11 mouse cellular contexts compared by ENCODE assay signal in genomic region chr2:142554851-142555250, GRCm38 (mm10).
DNase-seq lines count a peak whose midpoint lies in the region; ATAC-seq lines count a peak whose summit lies in the region.
"Had no signal": no experiment of that assay in that cellular context is flagged by ENCODE, and none has a peak within 500 bp of the region (broad histone marks: within the 10 kb centered on the region; RNA-seq: fewer than 3 reads in every experiment).

No protein-coding gene starts in this region.

- no peaks in the 10 kb centered on the region for H3K9me3 ChIP-seq in forebrain, embryonic 13.5 days (replicated peaks)
- H3K9me3 ChIP-seq in forebrain, embryonic 11.5 days (ENCODE audit: control insufficient read depth, low read length) = no peaks in the 10 kb centered on the region
- H3K9me3 ChIP-seq: embryonic facial prominence, embryonic 12.5 days; limb, embryonic 13.5 days had no signal

- 85% methylated on average over 2 of the region's 2 CpGs for WGBS in forebrain, embryonic 13.5 days
- 90% methylated on average over 2 of the region's 2 CpGs for WGBS in forebrain, embryonic 11.5 days

- H3K27ac ChIP-seq in forebrain, embryonic 13.5 days = no peak overlapping the region
- H3K27ac ChIP-seq in forebrain, embryonic 11.5 days (ENCODE audit: low read depth, low read length) = no peak overlapping the region
- H3K27ac ChIP-seq: embryonic facial prominence, embryonic 12.5 days; limb, embryonic 13.5 days had no signal

- H3K4me2 ChIP-seq in forebrain, embryonic 13.5 days = no peak overlapping the region
- H3K4me2 ChIP-seq in forebrain, embryonic 11.5 days (ENCODE audit: low read depth, low read length, severe bottlenecking) = no peak overlapping the region
- H3K4me2 ChIP-seq: embryonic facial prominence, embryonic 12.5 days; limb, embryonic 13.5 days had no signal

- no peak overlapping the region for H3K9ac ChIP-seq in forebrain, embryonic 13.5 days
- no peak overlapping the region for H3K9ac ChIP-seq in forebrain, embryonic 11.5 days (ENCODE audit: low read length)
- H3K9ac ChIP-seq: embryonic facial prominence, embryonic 12.5 days; limb, embryonic 13.5 days had no signal

- no peak for DNase-seq in forebrain, embryonic 11.5 days (ENCODE audit: low spot score)
- peak; percentile 32 for DNase-seq in layer of hippocampus, adult 11-12 months (ENCODE audit: low spot score)
- no peak for DNase-seq in layer of hippocampus, adult 9-10 months (ENCODE audit: low spot score)
- peak; percentile 78 for DNase-seq in cerebellum, adult 9-11 months
- peak; percentile 7 to 24 for DNase-seq in left cerebral cortex, adult 18-20 months (ENCODE audit: low spot score in 2 of 2)
- no peak for DNase-seq in thymus, postnatal 14 days
- DNase-seq in thymus, adult 18-20 months = no peak
- DNase-seq: B cell, adult 2 months had no signal

- H3K4me3 ChIP-seq in forebrain, embryonic 13.5 days = no peak overlapping the region
- no peak overlapping the region for H3K4me3 ChIP-seq in forebrain, embryonic 11.5 days (ENCODE audit: low read depth, low read length)
- H3K4me3 ChIP-seq: embryonic facial prominence, embryonic 12.5 days; limb, embryonic 13.5 days had no signal

- no peaks in the 10 kb centered on the region for H3K27me3 ChIP-seq in forebrain, embryonic 13.5 days
- H3K27me3 ChIP-seq in forebrain, embryonic 11.5 days (ENCODE audit: control insufficient read depth, insufficient read depth, low read length) = no peaks in the 10 kb centered on the region
- H3K27me3 ChIP-seq: embryonic facial prominence, embryonic 12.5 days; limb, embryonic 13.5 days had no signal

- peaks cover 7% of the 10 kb centered on the region for H3K4me1 ChIP-seq in forebrain, embryonic 13.5 days
- no peaks in the 10 kb centered on the region for H3K4me1 ChIP-seq in forebrain, embryonic 11.5 days (replicated peaks; ENCODE audit: control insufficient read depth, insufficient read depth, low read length)
- H3K4me1 ChIP-seq: embryonic facial prominence, embryonic 12.5 days; limb, embryonic 13.5 days had no signal

- no peaks in the 10 kb centered on the region for H3K36me3 ChIP-seq in forebrain, embryonic 13.5 days (ENCODE audit: poor library complexity, severe bottlenecking)
- H3K36me3 ChIP-seq in forebrain, embryonic 11.5 days (ENCODE audit: control insufficient read depth, insufficient read depth, low read length) = no peaks in the 10 kb centered on the region
- H3K36me3 ChIP-seq: embryonic facial prominence, embryonic 12.5 days; limb, embryonic 13.5 days had no signal

- peak; percentile 74; the same call in 1 of the 2 replicates for ATAC-seq in forebrain, embryonic 13.5 days
- no peak for ATAC-seq in forebrain, embryonic 11.5 days (replicated peaks; ENCODE audit: low FRiP score)

Comparison
In these comparisons a context has a peak if more than half of its experiments do, and no peak if none do; other contexts are left out.
1. DNase-seq: peak in layer of hippocampus, adult 11-12 months (single experiment), cerebellum, adult 9-11 months (single experiment) and left cerebral cortex, adult 18-20 months (2 of 2); none in forebrain, embryonic 11.5 days (single experiment), layer of hippocampus, adult 9-10 months (single experiment), thymus, postnatal 14 days (single experiment) and thymus, adult 18-20 months (0 of 2).